Mouse (Mus musculus) retina, postnatal 7 days (tissue): ENCODE data around the gene Syne4.

ENCODE experiments used
- DNase-seq: peaks from one replicate; pipeline ENCODE4 v3.0.0-alpha.2; 2012; ENCODE audit warnings: low read depth, low spot score

The Syne4 gene

DNA sequence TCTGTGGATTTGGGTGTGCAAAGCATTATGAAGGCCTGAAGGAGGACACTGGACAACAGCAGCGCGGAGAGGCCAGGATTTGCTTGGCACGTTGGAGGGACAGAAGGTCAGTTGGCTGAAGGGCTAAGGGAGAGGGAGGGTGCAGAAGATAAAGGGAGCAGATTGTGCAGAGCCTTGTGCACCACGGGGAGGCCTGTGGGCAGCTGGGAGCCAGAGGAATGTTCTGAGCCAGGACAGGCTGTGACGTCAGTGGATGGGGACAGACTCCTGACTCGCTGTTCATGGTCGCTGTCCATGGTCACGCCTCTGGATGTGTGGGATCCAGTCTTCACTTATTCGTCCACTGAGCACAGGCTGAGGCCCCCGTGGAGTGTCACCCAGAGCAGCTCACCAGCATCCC lies 19.5 kb upstream of the Syne4 start:
- no peak for DNase-seq

DNA sequence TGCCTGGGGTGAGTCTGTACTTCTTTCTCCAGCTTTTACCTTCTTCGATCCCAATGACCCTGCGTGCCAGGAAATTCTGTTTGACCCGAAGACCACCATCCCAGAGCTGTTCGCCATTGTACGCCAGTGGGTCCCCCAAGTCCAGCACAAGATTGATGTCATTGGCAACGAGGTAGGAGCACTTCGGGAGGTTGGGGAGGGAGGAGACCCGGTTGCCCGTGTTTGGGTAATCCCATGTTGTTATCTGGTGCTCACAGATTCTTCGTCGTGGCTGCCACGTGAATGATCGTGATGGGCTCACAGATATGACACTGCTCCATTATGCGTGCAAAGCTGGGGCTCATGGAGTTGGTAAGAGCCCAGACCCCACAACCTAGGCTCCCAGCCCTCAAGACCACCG lies 17.8 kb upstream of the Syne4 start:
- DNase-seq, result no peak

DNA sequence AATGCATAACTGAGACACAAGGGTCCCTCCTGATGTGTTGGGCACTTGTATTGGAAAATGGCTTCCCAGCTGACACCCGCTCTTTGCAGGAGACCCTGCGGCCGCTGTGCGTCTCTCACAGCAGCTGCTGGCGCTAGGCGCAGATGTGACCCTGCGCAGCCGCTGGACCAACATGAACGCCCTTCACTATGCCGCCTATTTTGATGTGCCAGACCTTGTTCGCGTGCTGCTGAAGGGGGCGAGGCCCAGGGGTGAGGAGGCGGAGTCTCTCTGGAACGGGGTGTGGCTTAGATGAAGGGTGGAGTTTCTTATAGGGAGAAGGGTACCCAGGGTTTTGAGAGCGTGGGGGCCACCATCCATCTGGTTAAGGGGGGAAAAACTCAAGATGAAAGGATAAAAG lies 17.3 kb upstream of the Syne4 start:
- no peak for DNase-seq

DNA sequence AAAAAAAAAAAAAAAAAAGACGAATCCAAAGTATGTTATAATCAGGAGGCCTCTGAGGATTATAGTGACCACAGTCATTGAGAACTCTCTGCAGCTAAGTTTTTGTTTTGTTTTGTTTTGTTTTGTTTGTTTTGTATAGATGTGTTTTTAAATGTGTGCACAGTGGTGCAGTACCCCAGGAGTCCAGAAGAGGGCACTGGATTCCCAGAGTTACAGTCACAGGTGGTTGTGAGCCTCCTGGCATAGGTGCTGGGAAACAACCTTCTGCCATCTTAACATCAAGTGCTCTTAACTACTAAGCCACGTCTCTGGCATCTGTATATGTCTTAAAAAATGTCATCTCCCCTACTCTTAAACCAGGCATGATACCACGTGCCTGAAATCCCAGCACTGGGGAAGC lies 13.7 kb upstream of the Syne4 start:
- no peak for DNase-seq

DNA sequence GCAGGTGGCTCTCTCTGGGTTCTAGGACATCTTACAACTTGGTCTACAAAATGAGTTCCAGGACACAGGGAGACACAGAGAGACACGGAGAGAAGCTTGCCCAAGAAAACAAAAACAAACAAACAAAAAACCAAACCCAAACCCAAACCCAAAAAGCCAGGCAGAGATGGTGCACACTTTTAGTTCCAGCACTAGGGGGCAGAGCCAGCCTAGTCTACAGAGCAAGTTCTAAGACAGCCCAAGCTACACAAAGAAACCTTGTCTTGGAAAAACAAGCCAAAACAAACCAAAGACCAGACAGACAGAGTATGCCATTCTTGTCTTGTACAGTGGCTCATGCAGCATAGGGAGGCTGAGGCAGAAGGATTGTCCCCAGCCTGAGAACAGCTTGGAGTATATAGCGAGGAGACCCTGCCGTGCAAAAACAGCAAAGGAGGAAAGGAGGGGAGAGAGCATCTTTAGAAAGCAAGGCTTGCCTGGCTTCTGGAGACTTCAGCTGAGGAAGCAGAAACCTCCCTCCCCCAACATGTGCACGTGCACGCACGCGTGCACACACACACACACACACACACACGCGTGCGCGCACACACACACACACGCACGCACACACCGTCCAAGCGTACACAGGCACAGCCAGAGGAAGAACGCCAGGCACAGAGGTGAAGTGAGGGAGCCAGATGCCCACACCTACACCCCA lies 8.4 kb upstream of the Syne4 start:
- DNase-seq, result no peak

DNA sequence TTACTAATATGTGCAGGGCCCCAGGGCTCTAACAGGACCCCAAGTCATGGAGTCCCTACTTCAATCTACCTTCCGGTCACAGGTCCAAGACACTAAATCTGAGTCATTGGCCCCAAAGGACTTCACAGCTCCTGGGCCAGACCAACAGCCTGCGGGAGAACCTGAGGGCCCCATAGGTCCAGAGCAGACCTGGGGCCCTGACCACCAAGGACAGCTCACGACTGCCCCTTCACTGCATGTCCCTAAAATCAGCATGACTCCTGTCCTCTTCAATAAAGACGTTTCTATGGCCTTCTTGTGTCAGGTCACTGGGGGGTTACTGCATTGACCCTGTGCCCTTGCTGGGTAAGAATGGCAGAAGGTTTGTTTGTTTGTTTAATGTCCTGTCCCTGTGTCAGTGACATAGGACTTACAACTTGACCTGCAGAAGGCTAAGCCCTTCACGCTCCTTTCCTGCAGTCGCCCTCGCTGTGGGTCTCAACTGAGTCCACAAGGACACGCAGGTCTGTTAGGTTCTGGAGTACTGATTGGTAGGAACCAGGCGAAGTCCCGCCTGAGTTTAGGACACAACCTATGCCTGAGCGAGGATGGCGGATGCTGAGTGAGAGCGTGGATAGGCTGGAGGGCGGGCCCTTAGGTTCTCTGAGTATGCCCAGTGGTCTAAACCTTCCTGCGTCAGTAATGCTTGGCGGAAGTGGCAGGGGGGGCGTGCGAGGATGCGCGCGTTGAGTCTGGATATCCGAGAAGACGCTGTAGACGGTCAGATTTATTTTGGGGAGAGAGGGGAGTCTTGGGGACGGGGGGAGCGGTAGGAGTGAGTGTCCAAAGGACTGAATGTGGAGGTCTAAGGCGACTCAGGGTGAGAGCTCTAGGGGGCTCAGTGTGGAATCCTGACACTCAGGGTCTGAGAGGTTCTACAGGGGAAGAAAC lies 6.3 kb upstream of the Syne4 start, which contains the start of gene Alkbh6:
Gene Alkbh6, plus strand, starts transcription at position 642 of the 930 bp plus-strand sequence.
- DNase-seq, result peak; percentile 85

DNA sequence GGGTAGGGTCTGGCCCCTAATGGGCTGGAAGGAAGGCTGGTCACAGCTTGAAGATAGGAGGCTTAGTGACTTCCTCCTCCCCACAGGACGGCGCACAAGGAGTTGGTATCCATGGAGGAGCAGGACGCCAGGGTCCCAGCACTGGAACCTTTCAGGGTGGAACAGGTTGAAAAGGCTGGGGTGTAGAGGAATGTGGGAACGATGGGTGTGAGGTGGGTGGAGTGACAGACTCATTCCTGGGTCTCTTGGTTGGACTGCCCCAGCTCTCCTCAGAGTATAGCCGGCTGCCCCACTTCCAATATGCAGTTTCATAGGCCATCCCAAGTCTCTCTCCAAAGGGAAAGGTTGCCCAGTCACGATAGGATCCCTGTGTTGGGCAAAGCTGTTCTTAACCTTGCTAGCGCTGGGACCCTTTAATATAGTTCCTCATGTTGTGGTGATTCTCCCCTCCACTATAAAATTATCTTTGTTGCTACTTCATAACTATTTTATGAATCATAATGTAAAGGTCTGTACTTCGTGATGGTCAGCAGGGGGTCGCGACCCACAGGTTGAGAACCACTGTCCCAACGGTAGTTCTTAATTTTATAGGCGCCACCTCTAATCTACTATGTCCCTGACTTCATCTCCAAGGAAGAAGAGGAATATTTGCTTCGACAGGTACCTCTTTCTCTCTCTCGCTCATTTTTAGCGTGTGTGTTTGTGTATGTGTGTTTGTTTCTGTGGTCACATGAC lies 5.0 kb upstream of the Syne4 start:
- no peak for DNase-seq

DNA sequence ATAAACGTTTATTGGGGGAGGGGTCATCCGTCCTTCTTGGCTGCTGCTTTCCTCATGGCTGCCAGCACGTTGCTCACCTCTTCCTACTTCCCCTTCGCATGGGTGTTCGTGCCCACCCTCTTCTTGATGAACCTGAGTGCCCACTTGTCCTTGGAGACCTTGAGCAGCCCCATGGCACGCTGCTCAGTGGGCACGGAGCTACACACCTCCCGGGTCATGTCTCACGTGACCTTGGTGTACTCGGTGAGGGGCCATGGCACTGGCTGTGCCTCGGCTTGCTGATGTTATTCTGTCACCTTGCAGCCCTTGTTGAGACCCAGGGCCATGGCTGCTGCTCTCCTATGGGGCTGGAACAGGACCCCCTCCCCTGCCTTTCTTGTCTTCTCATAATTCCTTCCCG lies 4.5 kb upstream of the Syne4 start:
- no peak for DNase-seq

DNA sequence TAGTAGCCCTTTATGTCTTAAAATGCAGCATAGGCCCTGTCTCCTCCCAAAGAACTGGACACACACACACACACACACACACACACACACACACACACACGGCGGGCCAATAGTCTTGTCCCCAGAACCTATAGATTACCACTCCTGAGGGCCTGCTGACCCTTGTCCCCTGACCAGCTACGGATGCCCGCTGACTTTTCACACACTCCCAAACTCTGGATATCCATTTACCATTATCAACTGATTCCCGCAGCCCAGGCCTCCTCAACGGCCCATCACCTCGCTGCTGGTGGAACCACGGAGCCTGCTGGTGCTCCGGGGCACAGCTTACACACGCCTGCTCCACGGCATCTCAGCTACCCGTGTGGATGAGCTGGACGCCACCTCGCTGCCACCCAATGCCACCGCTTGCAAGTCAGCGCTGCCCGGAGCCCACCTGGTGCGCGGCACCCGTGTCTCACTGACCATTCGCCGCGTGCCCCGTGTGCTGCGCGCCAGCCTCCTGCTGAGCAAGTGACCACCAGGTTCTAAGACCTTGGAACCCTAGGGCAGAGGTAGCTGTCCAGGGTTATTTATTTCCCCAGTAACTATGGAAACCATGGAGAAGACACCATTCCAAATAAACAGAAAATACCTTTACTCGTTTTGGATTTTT lies 814 bp upstream of the Syne4 start:
- DNase-seq, result no peak

DNA sequence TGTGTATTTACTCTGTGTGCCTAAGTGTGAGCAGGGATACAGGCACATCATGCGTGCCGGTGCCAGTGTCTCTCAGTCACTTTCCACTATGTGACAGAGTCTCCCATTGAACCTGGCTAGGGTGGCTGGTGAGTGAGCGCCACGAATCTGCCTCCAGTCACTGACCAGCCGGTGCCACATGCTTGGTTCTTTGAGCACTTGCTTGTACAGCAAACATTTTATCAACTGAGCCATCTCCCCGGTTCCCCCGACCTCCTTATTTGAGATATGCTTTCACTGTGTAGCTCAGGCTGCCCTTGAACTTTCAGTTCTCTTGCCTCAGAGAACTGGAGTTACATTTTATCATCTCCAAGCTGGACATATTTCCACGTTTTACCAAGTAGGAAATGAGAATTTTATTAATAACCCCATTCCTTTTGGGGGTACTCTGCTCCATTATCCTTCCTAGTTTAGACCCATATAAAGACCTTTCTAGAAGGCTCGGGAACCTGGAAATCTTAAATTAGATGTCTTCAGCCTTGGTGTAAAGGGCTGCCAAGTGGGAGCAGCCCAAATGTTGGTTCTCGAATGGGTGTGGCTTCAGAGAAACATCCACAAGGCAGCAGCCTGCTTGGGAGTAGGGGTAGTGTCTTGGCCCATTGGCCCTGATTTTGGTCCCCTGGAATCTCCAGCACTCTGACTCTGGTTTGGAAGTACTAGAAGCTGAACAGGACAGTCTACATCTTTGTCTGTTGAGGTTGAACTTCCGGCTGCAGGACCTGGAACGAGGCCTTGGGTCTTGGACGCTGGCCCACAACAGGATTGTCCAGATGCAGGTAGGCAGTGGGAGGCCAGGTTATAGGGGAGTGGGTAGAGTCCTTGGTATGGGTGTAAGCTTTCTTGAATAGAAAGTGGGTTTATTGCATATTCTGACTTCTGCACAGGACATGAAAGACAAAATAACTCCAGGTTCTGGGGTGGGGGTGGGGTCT lies 1.2 kb downstream of the Syne4 start:
- no peak for DNase-seq

DNA sequence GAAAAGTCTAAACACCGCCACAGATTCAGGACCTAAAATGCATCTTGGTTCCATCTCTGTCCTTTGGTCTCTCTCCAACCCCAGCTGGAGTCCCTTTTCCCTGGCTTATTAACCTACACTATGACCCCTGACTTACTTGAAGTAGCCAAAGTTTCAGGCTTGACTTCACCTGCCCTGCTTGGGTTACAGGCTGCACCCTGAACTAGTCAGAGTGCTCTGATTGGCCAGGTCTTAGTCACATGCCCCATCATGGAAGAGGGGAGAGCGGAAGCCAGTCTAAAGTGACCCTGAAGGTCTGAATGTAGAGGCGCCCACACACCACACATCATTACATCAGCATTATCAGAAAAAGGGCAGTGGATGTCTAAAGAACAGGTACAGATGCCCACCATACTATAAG lies 3.5 kb downstream of the Syne4 start:
- DNase-seq, result no peak

DNA sequence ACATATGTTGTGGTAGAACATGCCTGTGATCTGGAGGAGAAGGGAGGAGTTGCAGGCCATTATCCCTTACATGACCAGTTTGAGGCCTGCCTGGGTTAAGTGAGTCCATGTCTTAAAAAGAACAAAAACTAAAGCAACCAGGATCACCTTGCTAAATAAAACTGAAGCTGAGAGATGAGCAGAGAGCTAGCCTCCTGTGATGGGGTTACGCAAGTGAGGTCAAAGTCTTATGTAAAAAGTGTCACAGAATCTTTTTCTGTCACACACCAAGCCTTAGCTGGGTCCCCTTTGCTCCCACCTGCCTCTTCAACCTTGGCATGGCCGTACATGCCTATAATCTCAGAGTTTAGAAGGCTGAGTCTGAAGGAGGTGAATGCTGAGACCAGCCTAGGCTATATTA lies 6.3 kb downstream of the Syne4 start:
- DNase-seq, result no peak

DNA sequence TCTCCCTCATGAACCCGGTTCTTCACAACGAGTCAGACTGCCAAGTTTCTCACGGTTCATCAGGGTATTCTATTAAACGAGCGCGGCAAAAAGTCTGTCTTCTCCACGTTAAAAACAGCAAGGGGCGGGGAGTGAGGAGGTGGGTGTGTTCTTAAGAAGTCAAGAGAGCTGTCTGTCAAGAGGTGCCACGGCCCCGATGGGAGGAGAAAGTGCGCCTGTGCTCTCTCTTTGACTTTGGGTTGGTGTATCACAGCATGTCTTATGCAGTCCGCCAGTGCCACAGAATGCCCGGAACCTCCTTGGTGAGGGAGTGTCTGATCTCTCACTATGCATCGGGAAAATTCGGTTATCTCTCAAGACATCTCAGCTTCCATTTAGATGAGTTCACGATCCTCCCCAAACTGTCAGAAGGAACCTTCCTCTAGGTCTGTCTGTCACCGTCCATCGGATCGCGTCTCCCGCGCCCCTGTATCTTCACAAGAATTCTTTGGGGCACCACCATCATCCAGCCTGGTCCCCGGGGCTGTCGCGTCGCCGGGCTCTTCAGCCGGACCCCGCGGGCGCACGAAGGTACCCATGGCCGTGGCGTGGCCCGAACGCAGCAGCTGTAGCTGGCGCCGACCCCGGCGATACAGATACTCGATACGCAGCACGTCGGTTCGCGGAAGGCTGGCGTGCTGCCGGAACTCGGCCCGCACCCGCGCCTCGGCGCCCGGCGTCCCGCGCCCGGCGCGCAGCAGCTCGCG lies 7.1 kb downstream of the Syne4 start, which contains the start of gene E130208F15Rik:
Gene E130208F15Rik, plus strand, starts transcription at position 202 of the 746 bp plus-strand sequence.
- no peak for DNase-seq

DNA sequence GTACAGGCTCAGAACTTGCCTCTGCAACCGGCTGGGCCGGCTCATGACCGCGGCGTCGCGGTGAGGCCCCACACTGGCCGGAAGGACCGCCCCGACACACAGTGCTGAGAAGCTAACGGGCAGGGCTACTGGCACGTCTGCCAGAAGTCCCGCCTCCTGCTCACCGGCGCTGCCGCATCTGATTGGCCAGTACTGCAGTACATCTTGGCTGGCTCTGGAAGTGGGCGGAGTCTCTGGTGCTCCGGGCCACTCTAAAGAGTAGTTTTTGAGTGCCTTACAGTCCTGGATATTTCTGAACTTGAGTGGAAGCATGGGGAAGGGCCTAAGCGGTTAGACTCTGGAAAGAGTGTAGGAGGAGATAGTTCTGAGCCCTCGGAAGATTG lies 7.7 kb downstream of the Syne4 start:
- DNase-seq, result peak; percentile 88

DNA sequence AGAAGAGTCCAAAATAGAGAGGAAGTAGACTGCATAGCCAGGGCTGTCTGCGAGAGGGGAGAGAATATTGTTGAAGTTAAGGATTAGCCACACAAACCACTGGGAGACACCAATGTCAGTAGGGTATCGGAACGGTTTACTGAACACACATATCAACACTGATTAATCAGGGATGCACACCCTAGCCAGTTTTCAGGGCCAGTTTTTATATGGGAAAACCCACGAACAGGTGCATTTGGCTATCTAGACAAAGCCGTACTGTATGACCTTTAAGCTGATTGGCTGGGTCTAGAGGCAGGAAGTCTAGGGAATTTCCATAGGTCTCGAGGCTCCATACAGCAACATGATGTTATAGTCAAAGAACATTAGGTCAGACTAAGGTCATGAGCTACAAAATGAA lies 8.3 kb downstream of the Syne4 start:
- no peak for DNase-seq

DNA sequence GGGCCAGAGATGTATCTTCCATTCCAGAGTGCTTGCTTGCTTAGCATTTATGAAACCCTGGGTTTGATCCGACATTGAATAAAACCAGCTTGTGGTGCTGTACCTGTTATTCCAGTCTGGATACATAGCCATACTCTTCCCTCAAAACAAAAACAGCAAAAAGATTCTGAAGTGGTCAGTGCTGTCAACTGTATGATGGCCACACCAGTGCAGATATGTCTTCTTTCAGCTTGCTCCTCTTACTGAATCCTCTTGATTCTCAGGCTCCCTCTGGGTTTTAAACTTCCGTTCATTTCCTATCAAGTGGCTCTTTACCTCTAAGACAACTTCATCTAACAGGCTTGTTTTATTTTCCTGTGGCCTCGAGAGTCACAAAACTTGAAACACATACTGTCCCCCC lies 9.2 kb downstream of the Syne4 start, which contains the start of gene Sdhaf1:
Gene Sdhaf1, minus strand, starts transcription at position 101 of the 400 bp plus-strand sequence.
- no peak for DNase-seq

DNA sequence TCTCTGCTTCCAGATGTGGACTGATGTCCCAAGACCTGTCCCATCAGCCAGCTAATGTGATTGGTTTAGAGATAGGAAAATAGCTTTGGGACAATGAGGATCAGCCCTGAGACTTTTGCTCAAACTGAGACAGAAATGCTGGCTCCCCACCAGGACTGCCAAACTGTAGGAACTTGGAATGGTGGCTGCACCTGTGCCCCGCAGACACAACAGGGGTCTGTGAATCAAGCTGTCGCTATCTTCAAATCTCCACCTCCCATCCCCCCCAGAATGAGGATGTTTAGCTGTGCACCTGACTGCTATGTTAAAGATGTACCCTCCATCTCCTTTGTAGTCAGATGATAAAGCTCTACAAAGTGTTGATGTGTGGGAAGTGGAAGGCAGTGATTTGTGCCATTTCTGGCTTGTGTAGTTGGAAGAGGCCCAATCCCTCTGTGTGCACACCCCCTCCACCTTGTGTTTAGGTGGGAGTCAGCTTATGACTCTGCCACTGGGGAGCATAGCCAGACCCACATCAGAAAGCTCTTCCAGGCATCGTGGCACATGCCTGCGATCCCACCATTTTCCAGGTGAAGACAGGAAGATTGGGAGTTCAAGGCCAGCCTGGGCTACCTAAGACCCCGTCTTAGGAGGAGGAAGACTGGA lies 9.8 kb downstream of the Syne4 start:
- no peak for DNase-seq

DNA sequence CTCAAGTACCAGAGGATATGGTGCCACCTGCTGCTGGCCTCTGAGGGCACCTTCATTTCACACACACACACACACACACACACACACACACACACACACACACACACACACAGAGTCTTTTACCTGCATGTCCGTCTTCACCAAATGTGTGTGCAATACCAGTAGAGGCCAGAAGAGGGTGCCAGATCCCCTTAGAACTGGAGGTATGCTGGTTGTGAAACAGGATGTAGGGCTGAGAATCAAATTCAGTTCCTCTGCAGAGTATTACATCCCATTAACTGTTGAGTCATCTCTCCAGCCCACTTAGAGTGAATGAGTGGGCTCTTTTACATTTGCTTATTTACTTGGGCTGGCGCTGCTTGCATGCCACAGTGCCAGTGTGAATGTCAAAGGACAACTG lies 10.8 kb downstream of the Syne4 start:
- peak; percentile 53 for DNase-seq

DNA sequence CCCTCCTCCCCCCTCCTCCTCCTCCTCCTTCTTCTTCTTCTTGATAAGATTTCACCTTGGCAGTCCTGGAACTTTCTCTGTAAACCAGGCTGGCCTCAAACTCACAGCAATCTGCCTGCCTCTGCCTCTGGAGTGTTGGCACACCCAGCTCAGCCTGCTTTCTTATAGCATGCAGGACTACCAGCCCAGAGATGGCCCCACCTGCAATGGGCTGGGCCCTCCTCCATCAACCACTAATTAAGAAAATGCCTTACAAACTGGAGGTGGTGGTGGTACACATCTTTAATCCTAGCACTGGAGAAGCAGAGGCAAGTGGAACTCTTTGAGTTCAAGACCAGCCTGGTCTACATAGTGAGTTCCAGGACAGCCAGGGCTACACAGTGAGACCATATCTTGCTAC lies 11.8 kb downstream of the Syne4 start:
- DNase-seq, result no peak
